Mouse (Mus musculus): ENCODE measurements around the gene Ifna5.
"Not testable (repeated sequence)": the region's sequence is repeated elsewhere in the genome, so short reads cannot be mapped to it uniquely, and the experiment has no call there.

DNA sequence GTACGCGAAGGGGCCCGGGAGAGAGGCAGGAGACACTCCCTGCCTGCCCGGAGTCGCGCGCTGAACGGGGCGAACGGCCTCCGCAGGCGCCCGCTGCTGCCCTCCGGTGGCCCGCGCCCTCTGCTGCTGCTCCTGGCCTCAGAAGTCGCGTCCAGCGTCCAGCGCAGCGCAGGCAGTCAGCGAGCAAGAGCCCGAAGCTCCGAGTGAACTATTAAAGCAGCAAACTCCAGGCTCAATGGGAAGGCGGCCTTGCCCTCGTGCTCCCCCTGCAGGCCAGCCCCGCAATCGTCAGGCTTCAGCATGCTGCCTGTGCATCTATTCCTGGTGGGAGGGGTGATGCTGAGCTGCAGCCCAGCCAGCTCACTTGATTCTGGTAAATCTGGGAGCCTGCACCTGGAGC lies 44.1 kb upstream of the Ifna5 start, which contains the start of gene Gm13278:
- not testable (repeated sequence) for TF ChIP-seq POLR2A (IDR thresholded peaks at IDR 0.05; ENCODE audit: borderline replicate concordance, insufficient read depth, low read length); CTCF (IDR thresholded peaks at IDR 0.05; ENCODE audit: borderline replicate concordance, insufficient read depth, low read depth, low read length)

Data from cerebellum, adult 2 months (tissue).